Mouse (Mus musculus): ENCODE measurements around the gene Olfr180.

DNA sequence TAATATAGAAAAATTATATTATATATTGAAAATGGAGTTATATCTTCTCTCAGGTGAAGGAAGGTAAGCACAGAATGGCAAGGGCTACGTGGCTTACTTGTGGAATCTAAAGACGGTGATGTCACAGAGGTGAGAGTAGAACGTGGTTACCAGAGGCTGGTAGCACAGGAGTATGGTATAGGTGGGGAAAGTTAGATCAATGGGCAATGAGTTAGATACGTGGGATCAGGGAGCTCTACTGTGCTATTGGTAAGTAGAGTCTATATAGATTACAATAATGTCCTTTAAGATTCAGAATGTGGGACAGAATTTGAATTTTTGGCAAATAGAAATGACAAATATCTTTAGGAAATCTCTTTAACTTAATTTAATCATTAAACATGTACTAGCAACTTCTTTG lies at the start of gene Olfr180:
- TF ChIP-seq CTCF (IDR thresholded peaks at IDR 0.05; ENCODE audit: low read depth) (no peak), EP300 (IDR thresholded peaks at IDR 0.05; ENCODE audit: low read depth) (no peak)
